Comparison of ENCODE assay signal across 8 mouse cellular contexts in the genomic region with DNA sequence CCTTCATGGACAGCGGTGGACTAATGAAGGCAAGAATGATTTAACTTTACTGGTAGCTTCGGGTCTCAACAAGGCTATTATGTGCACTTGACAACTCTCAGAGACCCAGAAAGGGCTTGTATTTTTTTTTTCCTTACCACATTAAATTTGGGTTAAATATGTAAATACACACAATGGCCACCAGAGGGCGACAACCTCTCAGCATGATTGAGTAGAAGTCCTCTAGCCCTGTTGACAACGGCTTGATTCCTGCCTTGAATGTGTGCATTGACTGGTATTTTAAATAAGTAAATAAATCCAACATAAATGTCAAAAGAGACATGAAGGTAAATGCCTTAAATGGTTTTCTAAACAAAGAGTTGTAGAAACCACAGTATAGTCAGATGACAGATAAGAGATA. TPM values are rescaled to one million over a fixed set of nuclear protein-coding genes. Genes with fewer than 3 reads are reported as not detected.
DNase-seq lines count a peak whose midpoint lies in the region; ATAC-seq and TF ChIP-seq lines count a peak whose summit lies in the region.

No protein-coding gene starts in this region.

- H3K79me2 ChIP-seq in liver, adult 2 months (ENCODE audit: control insufficient read depth, insufficient read depth, low read length): no peaks in the 10 kb centered on the region

- peak; percentile 63 for TF ChIP-seq CTCF in liver, adult 2 months (IDR thresholded peaks at IDR 0.05; ENCODE audit: low read depth, low read length)
- TF ChIP-seq CTCF in bone marrow, adult 2 months (IDR thresholded peaks at IDR 0.05; ENCODE audit: control insufficient read depth, insufficient read depth, low read length): peak; percentile 59

- no peaks in the 10 kb centered on the region for H3K36me3 ChIP-seq in liver, adult 2 months (ENCODE audit: control insufficient read depth, insufficient read depth, low read length)
- no peaks in the 10 kb centered on the region for H3K36me3 ChIP-seq in liver, embryonic 12.5 days
- H3K36me3 ChIP-seq in embryonic facial prominence, embryonic 11.5 days (replicated peaks; ENCODE audit: control insufficient read depth, insufficient read depth, low read depth, low read length): no peaks in the 10 kb centered on the region
- H3K36me3 ChIP-seq in limb, embryonic 10.5 days: no peaks in the 10 kb centered on the region

- no peak overlapping the region for H3K4me3 ChIP-seq in liver, adult 2 months (ENCODE audit: insufficient read depth, low read depth, low read length)
- H3K4me3 ChIP-seq in liver, embryonic 12.5 days: no peak overlapping the region
- H3K4me3 ChIP-seq in bone marrow, adult 2 months (replicated peaks; ENCODE audit: control insufficient read depth, low read depth, low read length): no peak overlapping the region
- H3K4me3 ChIP-seq in embryonic facial prominence, embryonic 11.5 days (ENCODE audit: low read depth, low read length): no peak overlapping the region
- no peak overlapping the region for H3K4me3 ChIP-seq in limb, embryonic 10.5 days

- no peak for TF ChIP-seq POLR2A in liver, adult 2 months (IDR thresholded peaks at IDR 0.05; ENCODE audit: extremely low read depth, insufficient read depth, low read length)
- TF ChIP-seq POLR2A in bone marrow, adult 2 months (IDR thresholded peaks at IDR 0.05; ENCODE audit: borderline replicate concordance, control insufficient read depth, low read depth, low read length): no peak

- ATAC-seq in cerebellum, adult (ENCODE audit: insufficient number of reproducible peaks, low FRiP score, low TSS enrichment): 0 out of 2 replicates have a peak, but pooled peaks have one; percentile 26
- ATAC-seq in liver, embryonic 12.5 days: no peak
- no peak for ATAC-seq in embryonic facial prominence, embryonic 11.5 days (replicated peaks; ENCODE audit: insufficient number of reproducible peaks, low FRiP score, low TSS enrichment, low read depth)

- no peak overlapping the region for H3K4me2 ChIP-seq in liver, embryonic 12.5 days
- H3K4me2 ChIP-seq in embryonic facial prominence, embryonic 11.5 days (ENCODE audit: low read depth, low read length): no peak overlapping the region

- no peaks in the 10 kb centered on the region for H3K9me3 ChIP-seq in liver, embryonic 12.5 days (replicated peaks)
- no peaks in the 10 kb centered on the region for H3K9me3 ChIP-seq in embryonic facial prominence, embryonic 11.5 days (replicated peaks; ENCODE audit: control insufficient read depth, low read length)
- no peaks in the 10 kb centered on the region for H3K9me3 ChIP-seq in limb, embryonic 10.5 days (replicated peaks)

- 6% methylated on average over 4 of the region's 4 CpGs for WGBS in liver, adult 2 months
- 14% methylated on average over 4 of the region's 4 CpGs for WGBS in liver, embryonic 12.5 days (ENCODE audit: insufficient replicate concordance)
- 3% methylated on average over 4 of the region's 4 CpGs for WGBS in bone marrow, adult 2 months
- WGBS in embryonic facial prominence, embryonic 11.5 days: 11% methylated on average over 4 of the region's 4 CpGs
- WGBS in limb, embryonic 10.5 days: 14% methylated on average over 4 of the region's 4 CpGs

- no peak for DNase-seq in cerebellum, adult 11-12 months
- DNase-seq in liver, adult 2 months (ENCODE audit: extremely low read depth, low read depth, low spot score): peak; percentile 38
- DNase-seq in embryonic facial prominence, embryonic 11.5 days (ENCODE audit: low spot score): peak; percentile 90
- peak; percentile 73 for DNase-seq in limb, embryonic 10.5 days (ENCODE audit: low spot score)
- DNase-seq in right cerebral cortex, postnatal 4 days: peak; percentile 74

- no peak overlapping the region for H3K27ac ChIP-seq in liver, adult 2 months (replicated peaks; ENCODE audit: insufficient read depth, low read depth, low read length)
- no peak overlapping the region for H3K27ac ChIP-seq in liver, embryonic 12.5 days
- H3K27ac ChIP-seq in bone marrow, adult 2 months (ENCODE audit: control insufficient read depth, insufficient read depth, low read depth, low read length, poor library complexity): no peak overlapping the region
- H3K27ac ChIP-seq in embryonic facial prominence, embryonic 11.5 days (replicated peaks; ENCODE audit: low read depth, low read length): no peak overlapping the region
- H3K27ac ChIP-seq in limb, embryonic 10.5 days: no peak overlapping the region

- H3K9ac ChIP-seq in liver, adult 2 months (ENCODE audit: low read depth, low read length): no peak overlapping the region
- H3K9ac ChIP-seq in liver, embryonic 12.5 days: no peak overlapping the region
- H3K9ac ChIP-seq in embryonic facial prominence, embryonic 11.5 days (replicated peaks; ENCODE audit: low read length): no peak overlapping the region

- H3K4me1 ChIP-seq in liver, adult 2 months (ENCODE audit: control insufficient read depth, insufficient read depth, low read length): no peaks in the 10 kb centered on the region
- no peaks in the 10 kb centered on the region for H3K4me1 ChIP-seq in liver, embryonic 12.5 days
- no peaks in the 10 kb centered on the region for H3K4me1 ChIP-seq in bone marrow, adult 2 months (ENCODE audit: control insufficient read depth, insufficient read depth, low read length)
- H3K4me1 ChIP-seq in embryonic facial prominence, embryonic 11.5 days (ENCODE audit: control insufficient read depth, insufficient read depth, low read length): no peaks in the 10 kb centered on the region; the same call in 1 of the 2 replicates
- H3K4me1 ChIP-seq in limb, embryonic 10.5 days: 0 out of 2 replicates have a peak, but pooled peaks cover 3% of the 10 kb centered on the region

- H3K27me3 ChIP-seq in liver, adult 2 months (ENCODE audit: control insufficient read depth, insufficient read depth, low read length): no peaks in the 10 kb centered on the region
- H3K27me3 ChIP-seq in liver, embryonic 12.5 days (replicated peaks): no peaks in the 10 kb centered on the region
- no peaks in the 10 kb centered on the region for H3K27me3 ChIP-seq in embryonic facial prominence, embryonic 11.5 days (ENCODE audit: control insufficient read depth, insufficient read depth, low read length)
- H3K27me3 ChIP-seq in limb, embryonic 10.5 days (ENCODE audit: low read depth, poor library complexity, severe bottlenecking): no peaks in the 10 kb centered on the region

RNA-seq across cellular contexts. Expression of a gene that starts 39.5 kb away (rescaled TPM):
- total RNA-seq in liver, adult 2 months (2014; rRNA removed): 0.18 and 0.27 TPM in 2 replicates
- 0.17 and 0.29 TPM in 2 replicates for polyA plus RNA-seq in liver, adult 2 months (2012; rRNA removed)
- 1.5 TPM in 2 replicates for polyA plus RNA-seq in liver, embryonic 12.5 days (2016; fragmentation: Nextera tagmentation; extraction: Ambion mirVana)
- not detected in 2 replicates for polyA plus RNA-seq in bone marrow, adult 2 months (2011; ENCODE audit: insufficient read depth, insufficient read length, low replicate concordance, missing spikeins)
- polyA plus RNA-seq in embryonic facial prominence, embryonic 11.5 days (2014; fragmentation: Nextera tagmentation; extraction: Ambion mirVana): 36.0 and 39.7 TPM in 2 replicates
- 86.9 and 97.3 TPM in 2 replicates for polyA plus RNA-seq in limb, embryonic 10.5 days (2016; fragmentation: Nextera tagmentation; extraction: Ambion mirVana)

Comparison
In these comparisons a context has a peak if more than half of its experiments do, and no peak if none do; other contexts are left out.
1. RNA of a gene that starts 39.5 kb away (polyA plus RNA-seq): 86.9 to 97.3 TPM in limb, embryonic 10.5 days and 36.0 to 39.7 TPM in embryonic facial prominence, embryonic 11.5 days; 1.5 TPM in liver, embryonic 12.5 days, 0.17 to 0.29 TPM in liver, adult 2 months and not detected in bone marrow, adult 2 months; every median in the first group is over 10 times any median in the second.